Mouse (Mus musculus) intestine, embryonic 16.5 days (tissue): Measurements from ENCODE around the gene Cd200r3. TPM values are rescaled to one million over a fixed set of nuclear protein-coding genes. Genes with fewer than 3 reads are reported as not detected.

Experiments used
- ATAC-seq: fragments of 200-750 bp; cut with Nextera tagmentation; 2 replicates; pipeline ENCODE4 v1.8.0; 2017; ENCODE audit warnings: moderate TSS enrichment, moderate library complexity
- H3K27ac ChIP-seq: fragments of 300-500 bp; sonication (generic); 2 replicates; pipeline ENCODE4 v1.5.1; 2014; ENCODE audit warnings: mild to moderate bottlenecking, low read length
- H3K27me3 ChIP-seq: fragments of 300-500 bp; sonication (generic); replicated peaks from 2 replicates; pipeline ENCODE4 v1.6.1; 2014; ENCODE audit warnings: low read length, control low read depth, mixed read lengths; ENCODE audit not compliant: control insufficient read depth, insufficient read depth
- H3K36me3 ChIP-seq: fragments of 300-500 bp; sonication (generic); 2 replicates; pipeline ENCODE4 v1.6.1; 2014; ENCODE audit warnings: low read length, control low read depth; ENCODE audit not compliant: control insufficient read depth, insufficient read depth
- H3K4me1 ChIP-seq: fragments of 300-500 bp; sonication (generic); 2 replicates; pipeline ENCODE4 v1.6.1; 2014; ENCODE audit warnings: low read length, control low read depth, mixed read lengths; ENCODE audit not compliant: control insufficient read depth, insufficient read depth
- H3K4me2 ChIP-seq: fragments of 300-500 bp; sonication (generic); 2 replicates; pipeline ENCODE4 v1.6.1; 2014; ENCODE audit warnings: low read depth, low read length, control low read depth
- H3K4me3 ChIP-seq: fragments of 300-500 bp; sonication (generic); 2 replicates; pipeline ENCODE4 v1.5.1; 2014; ENCODE audit warnings: mild to moderate bottlenecking, low read length
- H3K9ac ChIP-seq: fragments of 300-500 bp; sonication (generic); 2 replicates; pipeline ENCODE4 v1.6.1; 2014; ENCODE audit warnings: low read depth, low read length
- H3K9me3 ChIP-seq: fragments of 300-500 bp; sonication (generic); 2 replicates; pipeline ENCODE4 v1.6.1; 2016; ENCODE audit warnings: low read length, control low read depth; ENCODE audit not compliant: control insufficient read depth
- WGBS: fragments of 180-500 bp; shearing (Covaris S2); extraction: QIAGEN DNeasy Blood & Tissue Kit; methylation state at CpG from one replicate; pipeline ENCODE4 v1.1.7; 2014; 5-methylcytosine and 5-hydroxymethylcytosine counted together
- polyA plus RNA-seq: library from polyadenylated mRNA; unstranded; fragments of >200 nt; fragmentation: Nextera tagmentation; extraction: Ambion mirVana; gene quantifications from 2 replicates; pipeline ENCODE4 v1.2.1, GENCODE M21; 2015

Cd200r3 gene
- polyA plus RNA-seq, 1 experiment from 2014 or later: 0.49 TPM

DNA sequence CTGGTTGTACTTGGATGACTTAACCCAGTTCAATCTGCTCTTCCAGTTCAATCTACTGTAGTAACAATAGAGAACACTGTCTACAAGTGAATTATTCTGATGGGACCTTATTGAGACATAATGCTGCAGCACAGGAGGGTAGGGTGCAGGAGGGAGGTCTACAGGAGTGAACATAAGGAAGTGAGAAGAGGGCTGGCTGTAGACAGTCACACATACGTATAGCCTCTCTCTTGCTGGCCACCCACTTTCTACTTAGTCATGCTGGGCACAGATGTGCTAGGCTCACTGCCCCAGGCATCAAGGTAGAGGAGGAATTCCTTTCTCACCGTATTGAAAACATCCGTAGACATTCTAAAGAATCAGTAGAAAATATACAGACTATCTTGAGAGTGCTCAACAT, 61.0 kb downstream of the Cd200r3 start:
- H3K36me3 ChIP-seq: no peaks in the 10 kb centered on the region
- no peaks in the 10 kb centered on the region for H3K4me1 ChIP-seq
- H3K27ac ChIP-seq: no peak overlapping the region
- no peak overlapping the region for H3K9ac ChIP-seq
- ATAC-seq: no peak
- H3K4me3 ChIP-seq: no peak overlapping the region
- 84% methylated on average over 3 of the region's 3 CpGs for WGBS
- H3K27me3 ChIP-seq: no peaks in the 10 kb centered on the region
- no peaks in the 10 kb centered on the region for H3K9me3 ChIP-seq
- H3K4me2 ChIP-seq: no peak overlapping the region

DNA sequence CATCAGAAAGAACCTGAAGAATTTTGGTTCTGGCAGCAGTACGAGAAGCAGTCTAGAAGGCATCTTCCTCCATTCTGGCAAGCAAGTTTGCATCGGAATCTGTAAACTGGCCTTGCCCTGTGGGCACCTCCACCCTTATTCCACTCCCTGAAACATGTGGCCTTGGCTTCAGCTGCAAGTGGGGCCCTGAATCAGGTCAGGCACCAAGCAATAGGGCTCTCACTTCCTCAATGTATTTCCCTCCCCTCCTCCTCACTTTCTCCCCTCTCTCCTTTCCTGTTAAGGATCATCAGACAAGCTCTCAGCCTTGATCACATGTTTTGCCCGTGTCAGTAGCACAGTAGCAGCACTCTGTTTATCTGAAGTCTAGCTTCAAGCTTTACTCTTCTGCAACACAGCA, 61.8 kb downstream of the Cd200r3 start:
- Histone ChIP-seq H3K27me3 (no peaks in the 10 kb centered on the region), H3K9me3 (no peaks in the 10 kb centered on the region), H3K9ac (no peak overlapping the region), H3K4me2 (no peak overlapping the region), H3K36me3 (no peaks in the 10 kb centered on the region), H3K4me3 (no peak overlapping the region), H3K4me1 (no peaks in the 10 kb centered on the region), H3K27ac (no peak overlapping the region)
- no peak for ATAC-seq
- WGBS: 59% methylated on average over 3 of the region's 3 CpGs

DNA sequence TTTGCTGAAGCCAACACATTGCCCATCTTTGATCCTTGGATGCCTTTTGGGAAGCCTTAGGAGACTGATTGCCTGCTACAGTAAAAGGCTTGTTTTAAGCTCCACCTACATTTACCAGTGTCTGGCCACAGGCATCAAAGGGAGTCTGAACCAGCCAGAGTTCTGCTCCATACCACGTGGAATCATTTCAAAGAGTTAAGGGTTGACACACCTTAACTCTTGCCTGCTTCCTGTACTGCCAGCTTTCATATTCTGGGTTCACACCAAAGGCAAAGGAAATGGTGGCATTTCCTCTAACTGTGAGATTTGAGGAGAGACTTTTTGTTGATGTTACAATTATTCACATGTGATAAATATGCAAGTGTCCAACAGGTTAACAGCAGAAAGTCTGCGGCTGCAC, 63.5 kb downstream of the Cd200r3 start:
- ATAC-seq: no peak
- 60% methylated on average over 2 of the region's 2 CpGs for WGBS
- H3K27me3 ChIP-seq: no peaks in the 10 kb centered on the region
- H3K4me2 ChIP-seq: no peak overlapping the region
- H3K36me3 ChIP-seq: no peaks in the 10 kb centered on the region
- no peaks in the 10 kb centered on the region for H3K9me3 ChIP-seq
- no peak overlapping the region for H3K4me3 ChIP-seq
- no peak overlapping the region for H3K27ac ChIP-seq
- no peak overlapping the region for H3K9ac ChIP-seq
- H3K4me1 ChIP-seq: no peaks in the 10 kb centered on the region

DNA sequence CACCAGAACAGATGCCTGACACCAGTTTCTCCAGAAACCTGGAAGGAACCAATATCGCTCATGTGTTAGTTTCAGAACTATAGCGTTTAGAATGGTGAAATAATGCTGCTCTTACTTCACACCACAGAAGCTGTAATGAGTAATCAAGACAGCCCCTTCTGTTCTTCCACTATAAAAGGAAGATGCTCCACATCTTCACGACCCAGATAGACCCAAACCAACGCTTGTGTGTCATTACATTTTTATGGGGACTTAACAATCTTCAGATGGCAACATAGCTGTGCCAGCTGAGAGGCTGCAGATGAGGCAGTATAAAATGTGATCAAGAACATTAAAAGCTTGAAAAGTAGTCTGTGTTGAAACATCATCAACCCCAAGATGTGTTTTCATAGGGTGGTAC, 64.3 kb downstream of the Cd200r3 start:
- Histone ChIP-seq H3K27me3 (no peaks in the 10 kb centered on the region), H3K36me3 (no peaks in the 10 kb centered on the region), H3K4me1 (no peaks in the 10 kb centered on the region), H3K9ac (no peak overlapping the region), H3K4me3 (no peak overlapping the region), H3K9me3 (no peaks in the 10 kb centered on the region), H3K27ac (no peak overlapping the region), H3K4me2 (no peak overlapping the region)
- 89% methylated on average over 4 of the region's 4 CpGs for WGBS
- ATAC-seq: no peak

- H3K9me3 ChIP-seq: no peaks in the 10 kb centered on the region
- 52% methylated on average over 5 of the region's 5 CpGs for WGBS
- no peaks in the 10 kb centered on the region for H3K4me1 ChIP-seq
- ATAC-seq: no peak
- no peak overlapping the region for H3K27ac ChIP-seq
- H3K27me3 ChIP-seq: no peaks in the 10 kb centered on the region
- no peak overlapping the region for H3K9ac ChIP-seq
- no peaks in the 10 kb centered on the region for H3K36me3 ChIP-seq
- no peak overlapping the region for H3K4me3 ChIP-seq
- no peak overlapping the region for H3K4me2 ChIP-seq
Measured at GRCm38 (mm10) chr16:45009634-45010033, 66.2 kb downstream of the Cd200r3 start.

DNA sequence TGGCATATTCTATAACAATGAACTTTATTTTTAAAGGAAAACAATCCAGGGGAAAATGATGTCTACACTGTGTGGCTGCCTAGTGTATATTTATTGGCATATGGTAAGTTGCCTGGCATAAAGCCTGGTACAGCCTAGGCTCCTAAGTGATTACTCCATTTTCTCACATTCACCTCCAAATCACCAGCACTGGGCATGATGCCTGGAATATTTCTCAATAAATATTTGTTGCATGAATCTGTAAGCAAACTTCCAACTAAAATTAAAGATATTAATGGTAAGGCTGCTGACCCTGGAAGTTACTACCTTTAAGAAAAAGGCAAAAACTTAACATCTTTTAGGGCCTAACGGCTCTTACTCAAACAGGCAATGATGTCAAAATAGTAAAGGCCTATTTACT, 72.1 kb downstream of the Cd200r3 start:
- Histone ChIP-seq H3K9ac (no peak overlapping the region), H3K27ac (no peak overlapping the region), H3K4me1 (no peaks in the 10 kb centered on the region), H3K4me3 (no peak overlapping the region), H3K36me3 (no peaks in the 10 kb centered on the region), H3K4me2 (no peak overlapping the region), H3K27me3 (no peaks in the 10 kb centered on the region), H3K9me3 (no peaks in the 10 kb centered on the region)
- no peak for ATAC-seq
- WGBS: 92% methylated on average over 1 of the region's 1 CpGs

GRCm38 (mm10) chr16:45016488-45016887, 73.0 kb downstream of the Cd200r3 start:
- Histone ChIP-seq H3K27me3 (no peaks in the 10 kb centered on the region), H3K4me2 (no peak overlapping the region), H3K9me3 (no peaks in the 10 kb centered on the region), H3K4me3 (no peak overlapping the region), H3K9ac (no peak overlapping the region), H3K27ac (no peak overlapping the region), H3K4me1 (no peaks in the 10 kb centered on the region), H3K36me3 (no peaks in the 10 kb centered on the region)
- ATAC-seq: no peak
- WGBS: 82% methylated on average over 3 of the region's 3 CpGs

DNA sequence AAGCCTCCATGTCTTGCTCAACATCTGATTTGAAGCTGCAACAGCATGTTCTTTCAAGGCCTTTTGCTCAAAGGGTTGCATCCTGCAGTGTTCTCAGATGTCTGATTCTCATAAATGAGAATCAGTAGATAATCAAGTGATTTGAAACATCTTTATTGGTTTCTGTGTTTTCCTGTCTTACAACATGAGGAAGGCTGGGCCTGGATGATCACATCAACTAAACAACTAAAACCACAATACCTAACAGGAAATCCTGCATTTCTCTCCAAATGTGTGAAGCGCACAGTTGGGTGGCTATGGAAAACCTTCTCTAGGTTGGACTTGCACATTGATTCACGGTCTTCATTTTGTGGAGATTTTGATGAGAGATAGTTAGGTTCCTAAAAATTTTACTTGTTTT, 75.4 kb downstream of the Cd200r3 start:
- Histone ChIP-seq H3K4me1 (no peaks in the 10 kb centered on the region), H3K27ac (no peak overlapping the region), H3K4me3 (no peak overlapping the region), H3K9ac (no peak overlapping the region), H3K27me3 (no peaks in the 10 kb centered on the region), H3K36me3 (no peaks in the 10 kb centered on the region), H3K9me3 (no peaks in the 10 kb centered on the region), H3K4me2 (no peak overlapping the region)
- WGBS: 83% methylated on average over 2 of the region's 2 CpGs
- ATAC-seq: no peak

DNA sequence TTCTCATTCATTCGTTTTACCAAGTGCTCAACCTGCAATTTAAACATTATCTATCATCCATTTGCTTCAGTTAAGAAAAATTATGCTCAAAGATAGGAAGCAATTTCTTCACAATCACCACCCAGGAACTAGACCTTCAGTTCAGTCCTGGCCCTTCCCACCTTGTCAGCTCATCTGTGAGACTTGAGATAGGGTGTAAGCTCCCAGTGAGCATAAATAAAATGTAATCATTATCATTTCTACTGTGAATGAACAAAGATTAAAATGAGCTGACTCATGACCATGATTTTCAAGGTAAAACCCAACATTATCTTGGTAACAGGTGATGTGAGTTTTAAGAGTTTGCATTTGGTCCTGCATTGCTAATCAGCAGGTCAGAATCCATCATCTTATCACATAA, 76.6 kb downstream of the Cd200r3 start:
- ATAC-seq: no peak
- H3K27me3 ChIP-seq: no peaks in the 10 kb centered on the region
- no peak overlapping the region for H3K27ac ChIP-seq
- no peak overlapping the region for H3K9ac ChIP-seq
- H3K4me3 ChIP-seq: no peak overlapping the region
- H3K4me1 ChIP-seq: no peaks in the 10 kb centered on the region
- no peak overlapping the region for H3K4me2 ChIP-seq
- H3K9me3 ChIP-seq: no peaks in the 10 kb centered on the region
- 65% methylated on average over 1 of the region's 1 CpGs for WGBS
- no peaks in the 10 kb centered on the region for H3K36me3 ChIP-seq

- 92% methylated on average over 2 of the region's 2 CpGs for WGBS
- H3K9ac ChIP-seq: no peak overlapping the region
- no peaks in the 10 kb centered on the region for H3K4me1 ChIP-seq
- ATAC-seq: no peak
- H3K27me3 ChIP-seq: no peaks in the 10 kb centered on the region
- no peaks in the 10 kb centered on the region for H3K36me3 ChIP-seq
- no peak overlapping the region for H3K27ac ChIP-seq
- no peak overlapping the region for H3K4me3 ChIP-seq
- no peaks in the 10 kb centered on the region for H3K9me3 ChIP-seq
- no peak overlapping the region for H3K4me2 ChIP-seq
Measured at GRCm38 (mm10) chr16:45020669-45021309, 77.3 kb downstream of the Cd200r3 start.
